Mouse (Mus musculus): Measurements from ENCODE around the gene Apobec4. TPM values are rescaled to one million over a fixed set of nuclear protein-coding genes. Genes with fewer than 3 reads are reported as not detected.
A peak's percentile ranks its signal among the peaks of the same experiment; 100 is the strongest.

The Apobec4 gene
- polyA plus RNA-seq, 1 experiment from 2014 or later: 0.09 TPM

DNA sequence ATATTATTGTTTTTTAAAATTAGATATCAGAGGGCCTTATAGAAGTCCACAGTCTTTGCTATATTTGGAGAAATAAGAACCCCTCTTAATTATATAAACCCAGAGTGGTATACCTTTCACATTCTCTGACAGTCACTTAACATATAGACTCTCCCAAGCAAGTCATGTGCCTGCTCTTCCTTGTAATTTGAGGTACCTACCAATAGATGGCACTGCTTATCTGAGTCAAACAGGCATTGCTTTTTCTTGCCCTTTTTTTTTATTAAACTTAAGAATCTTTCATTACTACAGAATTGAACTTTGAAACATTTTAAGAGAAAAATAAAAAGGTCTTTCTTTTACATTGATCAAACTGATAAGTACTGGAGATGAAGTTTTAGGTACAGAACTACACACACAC is 26.1 kb upstream of the Apobec4 start:
- Histone ChIP-seq H3K4me2 (no peak overlapping the region), H3K4me3 (replicated peaks) (no peak overlapping the region), H3K9ac (replicated peaks) (no peak overlapping the region), H3K9me3 (replicated peaks) (no peaks in the 10 kb centered on the region), H3K27me3 (replicated peaks) (no peaks in the 10 kb centered on the region), H3K27ac (replicated peaks) (no peak overlapping the region), H3K36me3 (no peaks in the 10 kb centered on the region), H3K4me1 (no peaks in the 10 kb centered on the region)
- ATAC-seq (ENCODE audit: low FRiP score): no peak

DNA sequence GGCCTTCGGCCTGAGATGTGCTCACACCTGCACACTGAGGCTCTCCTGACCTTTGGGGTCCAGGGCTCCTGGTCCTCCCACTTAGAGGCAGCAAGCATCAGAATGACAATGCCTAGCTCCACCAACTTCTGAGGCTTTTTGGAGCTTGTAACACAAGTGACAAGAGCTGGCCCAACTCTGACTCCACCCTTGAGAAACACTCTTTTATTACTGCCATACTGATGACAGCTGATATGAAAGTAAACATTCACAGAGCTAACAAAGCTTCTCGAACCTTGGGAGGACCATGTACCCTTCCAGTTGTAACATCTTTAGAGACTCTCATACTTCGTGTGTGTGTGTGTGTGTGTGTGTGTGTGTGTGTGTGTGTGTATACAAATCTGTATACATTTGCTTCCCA is 24.3 kb upstream of the Apobec4 start:
- H3K4me3 ChIP-seq (replicated peaks): no peak overlapping the region
- no peak for ATAC-seq (ENCODE audit: low FRiP score)
- H3K9ac ChIP-seq (replicated peaks): no peak overlapping the region
- 86% methylated on average over 3 of the region's 3 CpGs for WGBS
- H3K4me1 ChIP-seq: no peaks in the 10 kb centered on the region
- no peak overlapping the region for H3K27ac ChIP-seq (replicated peaks)
- no peaks in the 10 kb centered on the region for H3K9me3 ChIP-seq (replicated peaks)
- no peak overlapping the region for H3K4me2 ChIP-seq
- no peaks in the 10 kb centered on the region for H3K27me3 ChIP-seq (replicated peaks)
- no peaks in the 10 kb centered on the region for H3K36me3 ChIP-seq

DNA sequence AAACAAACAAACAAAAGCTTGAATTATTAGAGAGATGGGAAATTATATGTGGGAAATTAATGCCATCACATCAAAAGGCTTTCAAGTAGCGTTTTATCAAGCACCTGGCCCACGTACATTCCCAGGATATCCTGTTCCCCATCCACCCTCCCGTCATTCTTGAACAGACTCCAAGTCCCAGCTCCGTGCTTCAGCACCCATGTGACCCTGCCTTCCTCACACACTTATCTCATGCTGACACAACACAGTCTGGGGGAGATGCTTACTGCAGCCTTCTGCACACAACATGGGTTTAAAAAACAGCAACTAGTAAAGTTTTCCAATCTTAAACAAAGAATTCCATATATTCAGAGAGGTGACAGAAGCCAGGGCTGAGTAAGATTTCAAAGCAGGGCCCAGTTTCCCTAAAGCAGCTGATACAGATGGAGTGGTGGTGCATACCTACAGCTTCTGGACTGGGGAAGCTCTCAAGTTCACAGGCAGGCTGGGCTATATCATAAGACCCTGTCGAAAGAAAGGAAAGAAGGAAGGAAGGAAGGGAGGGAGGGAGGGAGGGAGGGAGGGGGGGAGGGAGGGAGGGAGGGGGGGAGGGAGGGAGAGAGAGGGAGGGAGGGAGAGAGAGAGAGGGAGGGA is 22.6 kb upstream of the Apobec4 start:
- H3K4me3 ChIP-seq (replicated peaks): no peak overlapping the region
- 70% methylated on average over 4 of the region's 5 CpGs for WGBS
- no peak for ATAC-seq (ENCODE audit: low FRiP score)
- no peaks in the 10 kb centered on the region for H3K36me3 ChIP-seq
- H3K9ac ChIP-seq (replicated peaks): no peak overlapping the region
- no peak overlapping the region for H3K4me2 ChIP-seq
- H3K27me3 ChIP-seq (replicated peaks): no peaks in the 10 kb centered on the region
- H3K9me3 ChIP-seq (replicated peaks): no peaks in the 10 kb centered on the region
- H3K4me1 ChIP-seq: no peaks in the 10 kb centered on the region; the same call in 1 of the 2 replicates
- H3K27ac ChIP-seq (replicated peaks): no peak overlapping the region

DNA sequence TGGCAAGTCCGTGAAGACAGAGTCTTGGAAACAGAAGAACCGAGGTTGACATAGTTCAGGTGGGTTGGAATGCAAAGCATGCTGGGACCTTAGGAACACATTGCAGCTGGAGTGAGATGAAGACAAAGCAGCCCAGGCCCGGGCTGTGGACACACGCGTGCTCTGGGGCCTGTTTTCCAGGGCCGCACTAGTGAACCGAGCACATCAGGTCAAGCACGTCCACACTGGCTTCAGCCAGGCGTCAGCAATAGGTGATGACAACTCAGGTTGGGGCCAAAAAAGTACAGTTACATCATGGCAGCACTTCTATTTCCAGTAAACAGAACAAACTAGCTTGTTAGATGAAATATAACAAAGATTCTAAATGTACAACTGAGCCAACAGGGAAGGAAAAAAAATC is 11.6 kb upstream of the Apobec4 start:
- Histone ChIP-seq H3K27me3 (replicated peaks) (no peaks in the 10 kb centered on the region), H3K27ac (replicated peaks) (no peak overlapping the region), H3K9ac (replicated peaks) (no peak overlapping the region), H3K36me3 (no peaks in the 10 kb centered on the region), H3K4me1 (no peaks in the 10 kb centered on the region), H3K4me2 (no peak overlapping the region), H3K4me3 (replicated peaks) (no peak overlapping the region), H3K9me3 (replicated peaks) (no peaks in the 10 kb centered on the region)
- 93% methylated on average over 9 of the region's 9 CpGs for WGBS
- no peak for ATAC-seq (ENCODE audit: low FRiP score)

DNA sequence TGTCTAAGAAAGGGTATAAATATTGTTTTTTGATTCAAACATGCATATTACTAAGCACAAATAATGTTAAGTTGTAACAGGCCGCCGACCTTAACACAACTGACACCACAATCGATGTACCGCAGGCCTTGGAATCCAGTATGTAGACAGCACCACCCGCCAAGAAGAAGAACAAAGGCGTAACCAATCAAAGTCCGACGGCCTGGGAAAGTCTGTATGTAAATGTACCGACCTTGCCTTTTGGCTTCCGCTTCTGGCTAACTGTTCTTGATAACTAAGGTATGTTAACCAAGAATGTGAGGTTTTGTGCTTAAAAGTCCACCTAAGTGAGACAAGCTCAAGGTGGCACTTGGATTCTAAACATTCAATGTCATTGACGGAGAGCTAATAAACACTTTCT is 11.0 kb upstream of the Apobec4 start:
- H3K4me1 ChIP-seq: no peaks in the 10 kb centered on the region
- no peaks in the 10 kb centered on the region for H3K36me3 ChIP-seq
- H3K9ac ChIP-seq (replicated peaks): no peak overlapping the region
- 76% methylated on average over 11 of the region's 11 CpGs for WGBS
- H3K4me3 ChIP-seq (replicated peaks): no peak overlapping the region
- H3K4me2 ChIP-seq: no peak overlapping the region
- no peak overlapping the region for H3K27ac ChIP-seq (replicated peaks)
- H3K9me3 ChIP-seq (replicated peaks): no peaks in the 10 kb centered on the region
- no peaks in the 10 kb centered on the region for H3K27me3 ChIP-seq (replicated peaks)
- no peak for ATAC-seq (ENCODE audit: low FRiP score)

DNA sequence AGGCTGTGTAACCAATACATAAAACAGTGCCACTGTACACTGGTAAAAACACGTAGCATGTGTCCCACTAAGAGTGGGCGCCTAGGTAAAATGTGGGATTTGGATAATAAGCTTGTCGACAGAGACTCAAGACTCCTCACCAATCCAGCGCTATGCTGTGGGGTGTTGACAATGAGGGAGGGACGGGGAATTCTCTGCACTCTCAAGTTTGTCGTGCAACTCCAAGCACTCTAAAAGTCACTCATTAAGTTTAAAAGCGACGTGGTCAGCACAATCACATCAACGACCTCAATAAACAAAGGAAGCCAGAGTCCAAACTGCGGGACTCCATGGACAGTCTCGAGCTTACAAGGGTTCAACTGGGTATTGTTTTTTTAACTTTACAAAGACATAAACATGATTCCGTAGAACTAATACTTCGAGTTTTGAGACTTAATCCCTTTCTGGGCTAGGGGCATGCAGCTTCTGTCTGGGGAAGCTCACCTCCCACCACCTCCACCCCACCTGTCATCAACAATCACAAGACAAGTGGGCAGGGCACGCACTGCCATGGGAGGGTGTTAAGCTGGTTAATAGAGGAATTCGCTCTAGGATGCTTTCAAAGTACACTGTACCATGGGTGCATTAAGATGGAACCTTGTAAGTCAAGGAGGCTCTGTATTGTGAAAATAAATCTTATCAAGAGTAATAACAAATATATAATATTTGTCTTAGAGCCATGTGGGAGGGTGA is 7.1 kb upstream of the Apobec4 start:
- Histone ChIP-seq H3K9ac (replicated peaks) (no peak overlapping the region), H3K4me2 (no peak overlapping the region), H3K4me1 (0 out of 2 replicates have a peak, but pooled peaks cover 2% of the 10 kb centered on the region), H3K9me3 (replicated peaks) (no peaks in the 10 kb centered on the region), H3K4me3 (replicated peaks) (no peak overlapping the region), H3K36me3 (no peaks in the 10 kb centered on the region), H3K27ac (replicated peaks) (no peak overlapping the region), H3K27me3 (replicated peaks) (no peaks in the 10 kb centered on the region)
- 55% methylated on average over 15 of the region's 15 CpGs for WGBS
- ATAC-seq (ENCODE audit: low FRiP score): no peak

DNA sequence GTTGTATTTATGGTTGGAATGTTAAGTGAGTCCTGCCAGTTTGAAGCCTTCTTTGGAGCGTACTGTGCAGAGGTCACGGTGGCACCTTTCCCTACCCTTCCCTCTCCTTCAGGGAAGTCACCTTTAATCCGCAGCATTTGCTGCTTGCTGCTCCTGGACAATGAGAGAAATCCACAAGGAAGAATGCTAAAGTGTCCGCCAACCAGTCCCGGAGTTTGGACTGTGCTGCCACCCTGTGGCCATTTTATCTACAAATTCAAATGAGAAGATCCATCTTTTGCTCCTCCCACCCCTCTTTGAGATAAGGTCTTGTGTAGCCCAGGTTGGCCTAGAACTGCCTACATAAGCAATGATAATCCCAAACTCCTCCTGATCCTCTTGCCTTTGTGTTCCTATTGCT is 3.9 kb upstream of the Apobec4 start:
- Histone ChIP-seq H3K27ac (replicated peaks) (no peak overlapping the region), H3K9me3 (replicated peaks) (no peaks in the 10 kb centered on the region), H3K4me1 (peaks cover 13% of the 10 kb centered on the region; the same call in 1 of the 2 replicates), H3K4me3 (replicated peaks) (no peak overlapping the region), H3K9ac (replicated peaks) (no peak overlapping the region), H3K27me3 (replicated peaks) (no peaks in the 10 kb centered on the region), H3K4me2 (no peak overlapping the region), H3K36me3 (no peaks in the 10 kb centered on the region)
- peak; percentile 47 for ATAC-seq (ENCODE audit: low FRiP score)
- WGBS: 5% methylated on average over 5 of the region's 5 CpGs

DNA sequence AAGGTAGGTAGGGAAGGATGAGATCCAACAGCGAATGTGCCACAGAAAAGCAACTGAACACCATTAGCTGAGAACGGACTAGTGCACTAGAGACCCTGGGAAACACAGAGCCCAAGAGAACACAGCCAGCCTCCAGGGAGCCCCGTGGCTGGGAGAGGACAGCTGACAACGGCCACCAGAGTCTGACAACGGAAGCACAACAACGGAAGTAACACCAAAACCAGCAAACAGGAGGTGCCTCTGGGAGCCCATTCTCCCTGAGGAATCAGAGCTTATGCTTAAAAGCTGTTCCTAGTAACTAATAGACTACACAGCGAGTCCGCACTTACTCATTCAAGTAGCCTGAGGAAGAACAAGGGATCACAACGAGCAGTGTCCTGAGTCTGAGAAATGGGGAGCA is 1.1 kb upstream of the Apobec4 start:
- ATAC-seq (ENCODE audit: low FRiP score): no peak
- Histone ChIP-seq H3K27me3 (replicated peaks) (no peaks in the 10 kb centered on the region), H3K36me3 (no peaks in the 10 kb centered on the region), H3K9ac (replicated peaks) (no peak overlapping the region), H3K4me3 (replicated peaks) (no peak overlapping the region), H3K4me1 (peaks cover 13% of the 10 kb centered on the region; the same call in 1 of the 2 replicates), H3K27ac (replicated peaks) (no peak overlapping the region), H3K4me2 (no peak overlapping the region), H3K9me3 (replicated peaks) (no peaks in the 10 kb centered on the region)
- WGBS: 73% methylated on average over 9 of the region's 9 CpGs

DNA sequence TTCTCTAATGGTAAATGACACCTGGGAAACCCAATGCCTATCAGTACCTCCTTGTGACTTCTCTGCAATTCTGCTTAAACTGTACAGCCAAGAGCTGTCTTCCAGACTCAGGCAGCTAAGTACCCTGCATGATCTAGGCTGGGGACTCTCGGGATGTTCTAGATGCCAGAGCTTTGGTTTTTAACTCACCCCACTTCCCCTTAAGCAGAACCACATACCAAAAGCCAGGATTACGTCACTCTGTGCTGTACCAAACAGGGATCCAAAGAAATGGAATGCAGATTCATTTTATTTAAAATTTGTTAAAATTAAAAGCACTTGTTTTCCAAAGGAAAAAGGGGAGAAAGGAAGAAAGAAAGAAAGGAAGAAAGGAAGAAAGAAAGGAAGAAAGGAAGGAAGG is 11.4 kb downstream of the Apobec4 start:
- Histone ChIP-seq H3K4me2 (no peak overlapping the region), H3K27ac (replicated peaks) (no peak overlapping the region), H3K27me3 (replicated peaks) (no peaks in the 10 kb centered on the region), H3K9me3 (replicated peaks) (no peaks in the 10 kb centered on the region), H3K4me1 (peaks cover 17% of the 10 kb centered on the region), H3K9ac (replicated peaks) (no peak overlapping the region), H3K4me3 (replicated peaks) (no peak overlapping the region), H3K36me3 (no peaks in the 10 kb centered on the region)
- ATAC-seq (ENCODE audit: low FRiP score): no peak
- WGBS: 89% methylated on average over 2 of the region's 2 CpGs

DNA sequence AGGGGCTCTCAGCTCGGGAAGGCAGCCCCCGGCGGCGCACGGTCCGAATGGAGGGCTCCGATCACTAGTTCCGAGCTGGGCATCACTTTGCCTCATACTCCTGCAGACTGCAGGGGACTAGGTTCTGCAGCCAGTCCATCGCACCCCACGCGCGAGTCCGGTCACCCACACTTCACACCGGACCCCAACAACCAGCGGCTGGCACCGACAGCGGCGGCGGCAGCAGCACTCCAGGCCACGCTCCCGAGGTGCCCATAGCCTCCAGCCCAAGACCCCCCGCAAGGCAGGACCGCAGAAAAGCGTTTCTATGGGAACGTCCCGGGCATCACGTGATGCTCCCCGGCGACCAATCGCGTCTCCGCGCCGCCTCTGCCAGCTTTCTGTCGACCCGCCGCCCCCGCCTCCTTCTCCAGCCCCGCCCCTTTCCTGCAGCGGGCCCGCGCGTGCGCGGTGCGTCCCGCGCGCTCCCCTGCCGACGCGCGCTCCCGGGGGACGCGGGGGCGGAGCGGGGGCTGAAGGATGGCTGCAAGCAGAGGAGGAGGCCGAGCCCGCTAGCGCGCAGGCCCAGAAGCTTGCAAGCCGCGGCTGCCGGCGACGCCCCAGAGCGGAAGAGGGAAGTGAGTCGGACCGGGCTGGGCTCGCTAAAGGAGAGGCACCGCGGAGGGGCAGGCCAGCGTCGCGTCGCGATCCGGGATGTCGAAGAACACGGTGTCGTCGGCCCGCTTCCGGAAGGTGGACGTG is 15.9 kb downstream of the Apobec4 start, which contains the start of the genes Rgl1 and Arpc5:
Rgl1 (minus strand) TSS at position 320 of the 741 bp plus-strand sequence.
Arpc5 (plus strand) TSS at position 511 of the 741 bp plus-strand sequence.
- peak; percentile 97 for ATAC-seq (ENCODE audit: low FRiP score)
- H3K4me1 ChIP-seq: peaks cover 26% of the 10 kb centered on the region
- peak within 1 kb of the TSS; percentile 82 for H3K4me2 ChIP-seq
- H3K9ac ChIP-seq (replicated peaks): peak within 1 kb of the TSS; percentile 91
- H3K27me3 ChIP-seq (replicated peaks): no peaks in the 10 kb centered on the region
- no peaks in the 10 kb centered on the region for H3K9me3 ChIP-seq (replicated peaks)
- H3K27ac ChIP-seq (replicated peaks): peak within 1 kb of the TSS; percentile 88
- peak within 1 kb of the TSS; percentile 93 for H3K4me3 ChIP-seq (replicated peaks)
- peaks cover 10% of the 10 kb centered on the region for H3K36me3 ChIP-seq
- under 1% methylated on average over 86 of the region's 86 CpGs for WGBS

DNA sequence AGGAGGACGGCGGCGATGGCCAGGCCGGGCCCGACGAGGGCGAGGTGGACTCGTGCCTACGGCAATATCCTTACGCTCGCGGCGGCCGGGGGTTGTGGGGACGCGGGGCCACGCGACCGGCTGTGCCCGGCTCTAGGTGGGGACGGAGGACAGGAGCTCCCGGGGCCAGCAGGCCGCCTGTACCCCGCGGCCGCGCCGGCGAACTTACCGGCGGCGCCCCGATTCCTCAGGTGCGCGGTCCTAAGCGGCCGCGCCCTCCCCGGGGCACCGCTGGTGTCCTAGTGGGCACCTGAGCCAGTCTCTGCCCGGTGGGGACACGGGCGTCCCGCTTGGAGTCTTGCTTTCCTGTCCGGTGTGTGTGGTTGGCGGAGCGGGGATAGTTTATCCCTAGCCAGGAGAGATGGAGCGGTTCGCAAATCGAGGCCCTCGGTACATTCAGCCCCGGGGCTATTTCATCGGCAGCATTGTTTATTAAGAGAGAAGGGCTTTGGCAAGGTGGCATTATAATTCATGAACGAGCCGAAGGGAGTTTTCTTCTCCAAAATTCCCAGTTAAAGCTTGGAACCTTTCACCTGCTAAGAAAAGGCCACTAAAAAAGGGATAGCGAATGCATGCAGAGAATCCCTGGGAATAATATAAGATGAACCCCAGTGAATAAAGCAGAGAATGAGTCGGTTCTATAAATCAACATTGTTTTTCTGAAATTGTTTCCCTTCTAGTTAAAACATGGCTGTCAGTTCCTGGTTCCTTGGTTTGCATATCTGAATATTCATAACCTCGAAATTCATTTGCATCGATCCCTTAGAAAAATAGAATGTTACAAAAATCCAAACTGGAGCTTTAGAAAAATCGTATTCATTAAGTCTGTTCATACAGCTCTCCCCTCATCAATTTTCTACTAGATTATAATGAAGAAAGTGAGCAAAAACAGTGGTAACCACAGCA is 16.7 kb downstream of the Apobec4 start:
- Histone ChIP-seq H3K9ac (replicated peaks) (peak overlapping the region; percentile 91), H3K4me2 (peak overlapping the region; percentile 82), H3K4me3 (replicated peaks) (peak overlapping the region; percentile 93), H3K4me1 (peaks cover 26% of the 10 kb centered on the region), H3K9me3 (replicated peaks) (no peaks in the 10 kb centered on the region), H3K27me3 (replicated peaks) (no peaks in the 10 kb centered on the region), H3K27ac (replicated peaks) (peak overlapping the region; percentile 88), H3K36me3 (peaks cover 16% of the 10 kb centered on the region)
- peak; percentile 68 for ATAC-seq (ENCODE audit: low FRiP score)
- WGBS: under 1% methylated on average over 60 of the region's 60 CpGs
